Mouse (Mus musculus): ENCODE measurements around the gene Hist1h1d.

GRCm38 (mm10) chr13:23584331-23584730 is 31.3 kb downstream of the Hist1h1d start:
- no peak for TF ChIP-seq POLR2A (IDR thresholded peaks at IDR 0.05; ENCODE audit: extremely low read depth, insufficient read depth, low read length)
- TF ChIP-seq CTCF (IDR thresholded peaks at IDR 0.05; ENCODE audit: extremely low read depth, insufficient read depth, low read length) = no peak

Measured in cortical plate, adult 2 months (tissue).